Mouse (Mus musculus): ENCODE measurements around the gene Gm8332.
"Not testable (repeated sequence)": the region's sequence is repeated elsewhere in the genome, so short reads cannot be mapped to it uniquely, and the experiment has no call there.

The Gm8332 gene

GRCm38 (mm10) chr12:88250000-88250399, at the start of gene Gm8332:
Gene Gm8332 (minus strand): TSS chr12:88250100.
- CTCF ChIA-PET = not testable (repeated sequence)

DNA sequence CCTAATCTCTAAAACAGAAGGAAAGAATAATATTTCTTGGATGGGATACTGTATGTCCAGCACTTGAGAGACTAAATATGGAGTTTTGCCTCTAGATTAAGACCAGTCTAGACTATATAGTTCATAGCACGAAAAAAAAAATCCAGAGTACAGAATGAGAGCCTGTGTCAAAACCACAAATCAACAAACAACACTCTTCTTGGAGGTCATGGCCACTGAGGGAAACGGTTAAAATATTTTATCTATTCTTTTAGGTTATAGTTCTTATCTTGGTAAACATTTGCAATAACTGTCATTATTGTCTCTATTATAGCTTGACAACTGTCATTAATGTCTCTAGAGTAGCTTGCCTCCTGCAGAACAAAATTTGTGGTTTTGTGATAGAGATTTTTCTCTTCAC, 47.3 kb upstream of the Gm8332 start:
- CTCF ChIA-PET = not testable (repeated sequence)

GRCm38 (mm10) chr12:88293082-88293481, 43.2 kb upstream of the Gm8332 start:
- CTCF ChIA-PET = not testable (repeated sequence)

DNA sequence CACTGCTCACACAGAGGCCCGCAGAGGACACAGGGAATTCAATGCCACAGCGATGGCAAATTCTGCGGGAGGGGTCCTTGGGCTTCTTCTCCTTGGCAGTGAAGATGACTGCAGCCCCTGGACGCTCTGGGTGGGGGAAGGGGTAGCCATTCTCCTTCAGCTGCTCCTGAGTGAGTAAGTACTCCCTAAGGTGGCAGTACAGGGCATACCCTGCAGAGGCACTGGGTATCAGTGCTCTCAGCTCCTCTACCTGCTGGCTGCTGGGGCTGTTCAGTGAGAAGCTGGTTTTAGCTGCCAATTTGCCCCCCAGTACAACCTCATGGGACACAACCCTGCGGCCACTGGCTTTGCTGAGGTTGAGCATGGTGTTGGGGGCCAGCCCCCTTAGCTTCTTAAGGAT, 35.3 kb upstream of the Gm8332 start:
- CTCF ChIA-PET = not testable (repeated sequence)

GRCm38 (mm10) chr12:88274400-88274799, 24.5 kb upstream of the Gm8332 start, which contains the start of gene Gm5662:
Gene Gm5662 (minus strand): TSS chr12:88274500.
- CTCF ChIA-PET = not testable (repeated sequence)

DNA sequence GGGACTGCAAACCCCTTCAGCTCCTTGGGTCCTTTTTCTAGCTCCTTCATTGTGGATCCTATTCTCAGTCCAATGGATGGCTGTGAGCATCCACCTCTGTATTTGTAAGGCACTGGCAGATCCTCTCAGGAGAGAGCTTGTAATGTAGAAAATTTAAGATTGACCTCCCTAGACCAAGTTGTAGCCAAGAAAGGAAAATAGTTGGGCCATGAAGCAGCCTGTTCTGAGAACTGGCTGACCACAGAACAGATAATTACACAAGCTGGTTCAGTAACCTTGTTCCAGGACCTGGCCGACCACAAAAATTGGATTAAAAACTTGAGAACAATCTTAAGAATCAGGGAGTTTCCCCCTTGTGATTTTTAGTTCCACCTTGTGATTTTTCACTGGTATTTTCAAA, 7.3 kb upstream of the Gm8332 start:
- CTCF ChIA-PET = no interaction called here

GRCm38 (mm10) chr12:88255917-88256316, 6.0 kb upstream of the Gm8332 start:
- CTCF ChIA-PET = not testable (repeated sequence)

GRCm38 (mm10) chr12:88245786-88246185, 4.1 kb downstream of the Gm8332 start:
- CTCF ChIA-PET = not testable (repeated sequence)

DNA sequence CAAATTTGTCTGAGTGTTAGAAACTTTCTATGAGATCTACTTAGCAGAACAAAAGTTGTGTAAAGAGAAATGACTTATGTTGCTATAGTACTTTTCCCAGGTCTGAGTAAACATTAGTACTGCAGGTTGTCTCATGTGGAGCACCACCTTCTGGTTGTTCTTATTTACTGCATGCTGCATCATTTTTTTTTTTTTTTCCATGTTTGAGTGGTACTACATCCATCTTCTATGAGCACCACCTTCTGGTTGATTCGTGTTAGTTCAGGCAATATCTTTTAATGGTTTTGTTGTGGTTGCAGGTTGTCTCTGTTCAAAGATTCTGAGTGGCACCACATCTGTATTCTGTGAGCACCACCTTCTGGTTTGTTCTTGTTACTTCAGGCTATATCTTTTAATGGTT, 7.0 kb downstream of the Gm8332 start:
- CTCF ChIA-PET = not testable (repeated sequence)

DNA sequence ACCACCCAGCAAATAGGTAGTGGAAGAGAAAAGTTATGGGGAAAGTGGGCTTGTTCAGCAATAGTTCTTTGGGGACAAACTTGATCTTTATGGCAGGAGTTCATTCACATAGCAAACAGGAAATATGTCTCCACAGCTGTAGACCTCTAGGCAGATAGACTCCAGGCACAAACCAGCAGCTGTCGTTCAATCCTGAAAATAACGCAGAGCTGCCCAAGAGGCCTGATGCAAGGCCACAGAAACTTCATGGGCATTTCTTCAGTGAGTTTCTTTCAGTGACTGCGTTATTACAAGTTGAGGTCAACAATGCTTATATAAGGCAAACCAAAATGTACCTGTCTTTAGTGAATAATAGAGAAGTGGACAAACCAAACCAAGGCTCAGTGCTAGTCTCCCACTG, 30.5 kb downstream of the Gm8332 start:
- CTCF ChIA-PET = no interaction called here

- CTCF ChIA-PET = not testable (repeated sequence)
These were observed 31.8 kb downstream of the Gm8332 start for GRCm38 (mm10) chr12:88218059-88218458.

DNA sequence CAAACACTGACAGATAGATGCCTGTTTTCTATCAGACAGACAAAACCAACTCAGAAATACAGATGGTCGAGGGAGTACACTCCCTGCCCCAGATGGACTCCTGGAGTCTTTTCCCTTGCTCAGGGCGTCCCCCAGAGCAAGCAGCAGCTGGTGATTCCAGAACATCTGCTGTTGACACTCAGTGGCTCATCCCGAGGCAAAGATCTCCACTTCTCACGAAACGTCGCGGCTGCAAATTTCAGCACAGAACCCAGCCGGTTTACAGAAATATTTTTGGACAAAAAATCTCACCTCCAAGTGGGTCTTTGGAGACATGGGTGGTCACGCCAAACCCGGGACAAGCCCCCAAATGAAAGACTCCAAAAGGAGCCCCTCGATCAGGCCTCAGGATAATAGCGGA, 35.3 kb downstream of the Gm8332 start:
- CTCF ChIA-PET = no interaction called here

- CTCF ChIA-PET = not testable (repeated sequence)
These were observed 38.4 kb downstream of the Gm8332 start for GRCm38 (mm10) chr12:88211458-88211857.

- CTCF ChIA-PET = no interaction called here
These were observed 47.0 kb downstream of the Gm8332 start for GRCm38 (mm10) chr12:88202856-88203255.
